Mouse (Mus musculus) midbrain, postnatal 0 days (tissue): ENCODE measurements around the gene Btn2a2. TPM values are rescaled to one million over a fixed set of nuclear protein-coding genes. Genes with fewer than 3 reads are reported as not detected.

Experiments used
- ATAC-seq: fragments of 200-750 bp; cut with Nextera tagmentation; 2 replicates; pipeline ENCODE4 v1.8.0; 2017; ENCODE audit warnings: moderate number of reproducible peaks, mild to moderate bottlenecking, moderate TSS enrichment, moderate library complexity; ENCODE audit not compliant: low FRiP score
- DNase-seq: peaks from one replicate; pipeline ENCODE4 v3.0.0-alpha.2; 2015; ENCODE audit warnings: low spot score
- H3K27ac ChIP-seq: fragments of 300-500 bp; sonication (generic); 2 replicates; pipeline ENCODE4 v1.5.1; 2014; ENCODE audit warnings: low read depth, mild to moderate bottlenecking, low read length, mixed read lengths
- H3K27me3 ChIP-seq: fragments of 300-500 bp; sonication (generic); 2 replicates; pipeline ENCODE4 v1.6.1; 2014; ENCODE audit warnings: low read length, control low read depth, mixed read lengths; ENCODE audit not compliant: insufficient read depth
- H3K36me3 ChIP-seq: fragments of 300-500 bp; sonication (generic); 2 replicates; pipeline ENCODE4 v1.6.1; 2014; ENCODE audit warnings: low read length, control low read depth, mixed read lengths; ENCODE audit not compliant: insufficient read depth
- H3K4me1 ChIP-seq: fragments of 300-500 bp; sonication (generic); 2 replicates; pipeline ENCODE4 v1.6.1; 2014; ENCODE audit warnings: mild to moderate bottlenecking, control low read depth, antibody characterized with exemption, low read length, mixed read lengths; ENCODE audit not compliant: insufficient read depth
- H3K4me2 ChIP-seq: fragments of 300-500 bp; sonication (generic); 2 replicates; pipeline ENCODE4 v1.6.1; 2014; ENCODE audit warnings: low read depth, mild to moderate bottlenecking, low read length, mixed read lengths; ENCODE audit not compliant: poor library complexity, severe bottlenecking
- H3K4me3 ChIP-seq: fragments of 300-500 bp; sonication (generic); 2 replicates; pipeline ENCODE4 v1.5.1; 2014; ENCODE audit warnings: low read depth, mild to moderate bottlenecking, low read length, moderate library complexity
- H3K9ac ChIP-seq: fragments of 300-500 bp; sonication (generic); replicated peaks from 2 replicates; pipeline ENCODE4 v1.6.1; 2014; ENCODE audit warnings: mild to moderate bottlenecking, low read length, moderate library complexity, mixed read lengths; ENCODE audit not compliant: poor library complexity, severe bottlenecking
- H3K9me3 ChIP-seq: fragments of 300-500 bp; sonication (generic); 2 replicates; pipeline ENCODE4 v1.6.1; 2016; ENCODE audit warnings: low read length, control low read depth
- CTCF ChIP-seq: IDR thresholded peaks from 2 replicates; pipeline ENCODE4 v1.5.1; 2016; ENCODE audit warnings: antibody characterized with exemption, mild to moderate bottlenecking
- WGBS: fragments of 180-500 bp; shearing (Covaris S2); extraction: QIAGEN DNeasy Blood & Tissue Kit; methylation state at CpG from one replicate; pipeline ENCODE4 v1.1.7; 2014; 5-methylcytosine and 5-hydroxymethylcytosine counted together
- polyA plus RNA-seq: library from polyadenylated mRNA; unstranded; fragments of >200 nt; fragmentation: Nextera tagmentation; extraction: Ambion mirVana; gene quantifications from 2 replicates; pipeline ENCODE4 v1.2.1, GENCODE M21; 2015
- total RNA-seq: library from RNA; depleted of rRNA; stranded (reverse); fragments of >200 nt; gene quantifications from 2 replicates; pipeline ENCODE4 v1.2.3, GENCODE M21; 2014

Gene Btn2a2
- total and polyA plus RNA-seq, 2 experiments from 2014 or later = 0.16 TPM; not detected in 1

DNA sequence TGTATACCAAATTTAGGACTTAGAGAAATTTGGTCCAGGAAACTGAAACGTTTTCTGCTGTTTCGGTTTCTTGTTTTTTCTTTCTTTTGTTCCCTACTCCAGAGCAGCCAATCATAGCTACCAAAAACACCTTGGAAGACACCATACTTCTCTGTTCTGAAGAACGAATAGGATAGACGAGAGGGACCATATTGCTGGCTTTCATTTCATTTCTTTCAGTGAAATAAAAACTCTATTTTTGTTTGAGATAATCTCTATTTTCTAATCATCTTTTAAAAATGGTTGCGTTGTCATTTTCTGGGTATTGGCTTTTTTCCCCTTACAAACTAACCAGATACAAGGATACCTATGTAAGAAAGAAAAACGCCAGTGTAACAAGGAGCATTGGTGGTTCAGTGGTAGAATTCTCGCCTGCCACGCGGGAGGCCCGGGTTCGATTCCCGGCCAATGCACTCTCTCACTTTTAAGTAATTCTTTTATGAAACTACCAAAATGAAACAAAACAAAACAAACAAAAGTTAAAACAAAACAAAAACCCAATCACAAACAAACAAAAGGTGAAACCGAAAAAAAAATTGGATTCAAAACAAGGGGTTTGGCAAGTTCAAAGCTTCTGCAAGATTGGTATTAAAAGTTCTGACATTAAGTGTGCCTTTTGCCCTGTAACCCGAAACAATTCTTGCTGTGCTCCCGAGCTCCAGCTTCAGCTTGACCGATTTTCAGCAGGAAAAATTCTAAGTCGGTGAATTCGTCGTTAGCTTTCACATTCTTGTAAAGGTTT, 28.4 kb upstream of the Btn2a2 start:
- peak; percentile 81 for DNase-seq
- H3K4me2 ChIP-seq = peak overlapping the region; percentile 72
- H3K9me3 ChIP-seq = no peaks in the 10 kb centered on the region
- ATAC-seq = peak; percentile 74
- H3K27ac ChIP-seq = no peak overlapping the region
- peak overlapping the region; percentile 47 for H3K4me3 ChIP-seq
- no peaks in the 10 kb centered on the region for H3K36me3 ChIP-seq
- H3K4me1 ChIP-seq = peaks cover 5% of the 10 kb centered on the region; the same call in 1 of the 2 replicates
- WGBS = under 1% methylated on average over 19 of the region's 19 CpGs
- TF ChIP-seq CTCF = no peak
- H3K27me3 ChIP-seq = no peaks in the 10 kb centered on the region
- H3K9ac ChIP-seq = no peak overlapping the region

DNA sequence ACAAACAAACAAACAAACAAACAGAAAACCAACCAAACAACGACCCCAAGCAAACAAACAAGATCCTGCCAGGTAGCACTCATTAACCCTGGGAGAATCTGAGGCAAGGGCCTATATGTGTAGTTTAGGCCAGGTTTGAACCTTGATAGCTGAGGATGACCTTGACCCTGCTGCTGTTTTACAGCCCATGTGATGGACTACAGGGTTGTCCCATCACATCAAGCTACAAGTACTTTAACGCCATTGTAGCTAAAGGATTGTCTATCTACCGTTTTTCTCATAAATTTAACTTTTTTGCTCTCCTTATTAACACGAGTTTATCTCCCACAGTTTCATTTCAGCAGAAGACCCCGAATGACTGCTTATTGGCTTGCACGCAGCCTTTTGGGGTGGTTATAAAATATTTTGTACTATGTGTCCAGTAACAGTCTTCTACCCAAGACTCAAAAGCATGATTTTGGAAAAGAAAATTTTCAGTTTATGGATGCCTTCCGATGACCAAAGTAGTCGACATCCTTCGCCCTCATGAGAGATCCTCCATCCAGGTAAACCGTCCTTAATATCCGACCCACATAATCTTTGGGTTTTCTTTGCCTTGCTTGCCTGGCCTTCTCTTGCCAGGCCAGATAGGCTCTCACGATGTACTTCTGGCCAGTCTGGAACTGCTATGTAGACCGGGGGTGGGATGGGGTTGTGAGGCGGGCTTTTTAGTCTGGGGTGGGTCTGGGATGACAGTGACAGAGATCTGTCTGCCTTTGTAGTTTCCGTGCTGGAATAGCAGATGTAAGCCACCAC, 27.4 kb upstream of the Btn2a2 start:
- DNase-seq (no peak), ATAC-seq (no peak)
- Histone ChIP-seq H3K9me3 (no peaks in the 10 kb centered on the region), H3K4me3 (peak overlapping the region; percentile 47), H3K36me3 (no peaks in the 10 kb centered on the region), H3K9ac (peak overlapping the region; percentile 50; the same call in 1 of the 2 replicates), H3K27ac (no peak overlapping the region), H3K27me3 (no peaks in the 10 kb centered on the region), H3K4me1 (peaks cover 5% of the 10 kb centered on the region; the same call in 1 of the 2 replicates), H3K4me2 (peak overlapping the region; percentile 72)
- TF ChIP-seq CTCF = no peak
- 56% methylated on average over 15 of the region's 15 CpGs for WGBS

DNA sequence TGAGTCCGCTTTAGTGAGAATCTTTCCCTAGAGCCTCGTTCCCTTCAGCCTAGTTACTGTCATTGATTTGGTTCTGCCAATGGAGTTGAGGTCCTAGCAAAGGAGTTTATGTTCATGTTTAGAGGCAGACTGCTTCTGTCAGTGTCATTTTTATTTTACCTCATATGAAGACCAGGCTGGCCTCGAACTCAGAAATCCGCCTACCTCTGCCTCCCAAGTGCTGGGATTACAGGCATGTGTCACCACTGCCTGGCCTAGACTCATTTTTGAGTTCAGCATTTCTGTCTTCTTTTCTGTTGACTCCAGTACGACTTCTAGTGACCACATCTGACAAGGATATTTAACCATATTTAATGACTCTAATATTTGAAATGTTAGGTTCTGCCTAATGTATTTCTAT, 26.6 kb upstream of the Btn2a2 start:
- no peaks in the 10 kb centered on the region for H3K9me3 ChIP-seq
- WGBS = 77% methylated on average over 5 of the region's 5 CpGs
- H3K4me1 ChIP-seq = peaks cover 5% of the 10 kb centered on the region; the same call in 1 of the 2 replicates
- no peak overlapping the region for H3K9ac ChIP-seq
- DNase-seq (no peak), ATAC-seq (no peak)
- no peak overlapping the region for H3K4me2 ChIP-seq
- H3K4me3 ChIP-seq = no peak overlapping the region
- TF ChIP-seq CTCF = no peak
- H3K27me3 ChIP-seq = no peaks in the 10 kb centered on the region
- H3K27ac ChIP-seq = no peak overlapping the region
- H3K36me3 ChIP-seq = no peaks in the 10 kb centered on the region

DNA sequence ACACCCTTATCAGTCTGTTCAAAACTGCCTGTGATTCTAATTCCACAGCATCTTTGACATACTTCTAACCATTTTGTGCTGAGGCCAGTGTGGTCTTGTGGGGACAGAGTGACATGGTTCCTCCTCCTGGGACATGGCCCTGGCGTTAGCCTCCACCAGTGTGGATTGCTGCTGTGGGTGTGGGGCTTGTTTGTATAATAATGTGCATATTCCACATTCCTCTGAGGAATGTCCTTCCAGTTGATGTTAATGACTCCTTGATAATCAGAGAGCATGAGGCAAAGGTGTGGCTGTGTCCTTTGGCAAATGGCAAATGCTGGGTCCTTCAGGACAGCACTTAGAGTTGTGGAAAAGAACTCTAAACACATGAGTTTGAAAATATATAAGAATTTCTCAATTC, 24.9 kb upstream of the Btn2a2 start:
- Histone ChIP-seq H3K4me3 (no peak overlapping the region), H3K4me2 (no peak overlapping the region), H3K27me3 (no peaks in the 10 kb centered on the region), H3K9ac (no peak overlapping the region), H3K36me3 (no peaks in the 10 kb centered on the region), H3K27ac (no peak overlapping the region), H3K4me1 (peaks cover 5% of the 10 kb centered on the region; the same call in 1 of the 2 replicates), H3K9me3 (no peaks in the 10 kb centered on the region)
- 83% methylated on average over 1 of the region's 1 CpGs for WGBS
- ATAC-seq (no peak), DNase-seq (no peak)
- TF ChIP-seq CTCF = no peak

DNA sequence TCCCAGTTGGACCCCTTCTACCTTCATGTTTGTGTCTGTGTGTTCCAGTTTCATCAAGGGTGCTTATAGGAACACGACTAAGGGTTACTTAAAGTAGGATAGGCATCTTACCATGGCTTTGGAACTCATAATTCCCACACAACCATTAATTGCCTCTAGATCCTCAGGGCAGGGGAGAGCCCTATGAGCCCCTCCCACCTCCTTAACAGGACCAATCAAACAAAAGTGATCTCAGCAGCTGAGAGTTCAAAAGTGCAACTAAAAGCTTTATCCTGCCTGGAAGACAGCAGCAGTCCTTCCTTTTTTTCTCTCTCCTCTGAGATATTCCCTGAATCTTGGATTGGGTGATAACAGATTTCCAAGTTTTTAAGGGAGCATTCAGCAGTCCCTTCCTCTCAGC, 21.5 kb upstream of the Btn2a2 start:
- WGBS = 55% methylated on average over 1 of the region's 1 CpGs

More for the DNA sequence above, 21.5 kb upstream of the Btn2a2 start:
- DNase-seq (no peak), ATAC-seq (no peak)
- H3K4me2 ChIP-seq = no peak overlapping the region
- H3K9ac ChIP-seq = no peak overlapping the region
- no peak overlapping the region for H3K4me3 ChIP-seq
- H3K27me3 ChIP-seq = peaks cover 3% of the 10 kb centered on the region; the same call in 1 of the 2 replicates
- no peaks in the 10 kb centered on the region for H3K9me3 ChIP-seq
- no peak overlapping the region for H3K27ac ChIP-seq
- no peak for TF ChIP-seq CTCF
- no peaks in the 10 kb centered on the region; the same call in 1 of the 2 replicates for H3K4me1 ChIP-seq
- H3K36me3 ChIP-seq = no peaks in the 10 kb centered on the region
